Mouse (Mus musculus) C2C12 (cell line): Measurements from ENCODE around the gene Syn3. TPM values are rescaled to one million over a fixed set of nuclear protein-coding genes. Genes with fewer than 3 reads are reported as not detected.

Experiments
- H3K27me3 ChIP-seq: one replicate; pipeline ENCODE4 v1.6.1; 2011; ENCODE audit not compliant: control insufficient read depth, insufficient read depth, insufficient read length
- H3K36me3 ChIP-seq: one replicate; pipeline ENCODE4 v1.6.1; 2011; ENCODE audit not compliant: control insufficient read depth, insufficient read depth
- H3K4me3 ChIP-seq: one replicate; pipeline ENCODE4 v1.5.1; 2011; ENCODE audit warnings: mild to moderate bottlenecking, control low read depth; ENCODE audit not compliant: poor library complexity, insufficient read depth, severe bottlenecking
- H3K79me2 ChIP-seq: one replicate; pipeline ENCODE4 v1.6.1; 2011; ENCODE audit not compliant: control insufficient read depth, insufficient read depth
- H3K79me3 ChIP-seq: one replicate; pipeline ENCODE4 v1.6.1; 2011; ENCODE audit warnings: low read depth, control low read depth
- H3ac ChIP-seq: one replicate; pipeline ENCODE3; 2011; ENCODE audit warnings: low read depth; ENCODE audit not compliant: control insufficient read depth, insufficient read length
- CEBPB ChIP-seq: IDR thresholded peaks from one replicate; pipeline ENCODE4 v1.6.1; 2011; ENCODE audit warnings: low read depth, mild to moderate bottlenecking, control low read depth, moderate library complexity
- CTCF ChIP-seq: IDR thresholded peaks from one replicate; pipeline ENCODE4 v1.5.1; 2011; ENCODE audit not compliant: control insufficient read depth, insufficient read depth, insufficient read length
- FOSL1 ChIP-seq: IDR thresholded peaks from one replicate; pipeline ENCODE4 v1.8.0; 2011; ENCODE audit warnings: mild to moderate bottlenecking, low read length; ENCODE audit not compliant: poor library complexity, insufficient read depth, severe bottlenecking
- MAX ChIP-seq: IDR thresholded peaks from one replicate; pipeline ENCODE4 v1.6.1; 2011; ENCODE audit warnings: mild to moderate bottlenecking, control low read depth
- MYOD1 ChIP-seq: IDR thresholded peaks from one replicate; pipeline ENCODE4 v1.6.1; 2011; ENCODE audit warnings: low read depth; ENCODE audit not compliant: control insufficient read depth, insufficient read length
- MYOG ChIP-seq: IDR thresholded peaks from one replicate; pipeline ENCODE4 v1.6.1; 2011; ENCODE audit not compliant: control insufficient read depth, insufficient read length; ENCODE audit errors: extremely low read depth
- USF1 ChIP-seq: IDR thresholded peaks from one replicate; pipeline ENCODE4 v1.6.1; 2011; ENCODE audit warnings: low read depth, mild to moderate bottlenecking, control low read depth, moderate library complexity
- polyA plus RNA-seq: library from polyadenylated mRNA; unstranded; fragments of >200 nt; fragmentation: generic; extraction: Trizol; gene quantifications from one replicate; pipeline ENCODE4 v1.2.1, GENCODE M21; 2012; ENCODE audit warnings: missing spikeins

The Syn3 gene
- polyA plus RNA-seq, 1 experiment: 0.20 TPM

- Histone ChIP-seq H3K79me3 (peaks cover 58% of the 10 kb centered on the region), H3K79me2 (peaks cover 66% of the 10 kb centered on the region), H3K36me3 (peaks cover 30% of the 10 kb centered on the region), H3K27me3 (no peaks in the 10 kb centered on the region), H3K4me3 (peak overlapping the region; percentile 85), H3ac (peak overlapping the region; percentile 97)
- TF ChIP-seq FOSL1 (no peak), MYOD1 (no peak), MYOG (no peak), CTCF (no peak), USF1 (no peak)
Observed at GRCm38 (mm10) chr10:86301593-86302317, 196.9 kb downstream of the Syn3 start.

GRCm38 (mm10) chr10:86301117-86301490, 197.6 kb downstream of the Syn3 start:
- peaks cover 24% of the 10 kb centered on the region for H3K36me3 ChIP-seq

GRCm38 (mm10) chr10:86300293-86301116, 198.2 kb downstream of the Syn3 start, which contains the start of gene Timp3:
Timp3 (plus strand) TSS chr10:86300372.
- H3K79me2 ChIP-seq: peaks cover 53% of the 10 kb centered on the region
- no peak for TF ChIP-seq CTCF
- peak; percentile 42 for TF ChIP-seq MAX
- H3K4me3 ChIP-seq: peak within 1 kb of the TSS; percentile 85
- H3ac ChIP-seq: peak within 1 kb of the TSS; percentile 97
- peaks cover 18% of the 10 kb centered on the region for H3K36me3 ChIP-seq
- no peaks in the 10 kb centered on the region for H3K27me3 ChIP-seq
- H3K79me3 ChIP-seq: peaks cover 47% of the 10 kb centered on the region

More at GRCm38 (mm10) chr10:86301117-86301490, 197.6 kb downstream of the Syn3 start:
- Histone ChIP-seq H3ac (peak overlapping the region; percentile 97), H3K4me3 (peak overlapping the region; percentile 85), H3K79me3 (peaks cover 52% of the 10 kb centered on the region), H3K79me2 (peaks cover 59% of the 10 kb centered on the region), H3K27me3 (no peaks in the 10 kb centered on the region)
- no peak for TF ChIP-seq CEBPB
- no peak for TF ChIP-seq CTCF
- no peak for TF ChIP-seq MAX
- no peak for TF ChIP-seq FOSL1
- TF ChIP-seq USF1: no peak
- no peak for TF ChIP-seq MYOG
- no peak for TF ChIP-seq MYOD1

GRCm38 (mm10) chr10:86299795-86300194, 198.9 kb downstream of the Syn3 start:
- Histone ChIP-seq H3K79me3 (peaks cover 40% of the 10 kb centered on the region), H3K79me2 (peaks cover 46% of the 10 kb centered on the region), H3K36me3 (peaks cover 11% of the 10 kb centered on the region), H3K4me3 (peak overlapping the region; percentile 85), H3K27me3 (no peaks in the 10 kb centered on the region), H3ac (no peak overlapping the region)
- TF ChIP-seq MYOG (no peak), FOSL1 (no peak), MYOD1 (no peak), CEBPB (no peak), CTCF (no peak), MAX (no peak)

- Histone ChIP-seq H3K4me3 (no peak overlapping the region), H3K27me3 (no peaks in the 10 kb centered on the region), H3ac (no peak overlapping the region), H3K79me2 (peaks cover 31% of the 10 kb centered on the region), H3K36me3 (no peaks in the 10 kb centered on the region), H3K79me3 (peaks cover 27% of the 10 kb centered on the region)
- TF ChIP-seq USF1: no peak
- TF ChIP-seq MAX: no peak
- no peak for TF ChIP-seq MYOD1
- no peak for TF ChIP-seq MYOG
- no peak for TF ChIP-seq FOSL1
- TF ChIP-seq CTCF: no peak
- no peak for TF ChIP-seq CEBPB
Observed at GRCm38 (mm10) chr10:86298326-86298725, 200.4 kb downstream of the Syn3 start.

GRCm38 (mm10) chr10:86297307-86297706, 201.4 kb downstream of the Syn3 start:
- Histone ChIP-seq H3K79me3 (peaks cover 18% of the 10 kb centered on the region), H3K4me3 (no peak overlapping the region), H3K36me3 (no peaks in the 10 kb centered on the region), H3K79me2 (peaks cover 21% of the 10 kb centered on the region), H3ac (no peak overlapping the region), H3K27me3 (no peaks in the 10 kb centered on the region)
- TF ChIP-seq CTCF: no peak
- TF ChIP-seq MAX: no peak
- no peak for TF ChIP-seq CEBPB
- TF ChIP-seq MYOD1: no peak
- no peak for TF ChIP-seq USF1
- no peak for TF ChIP-seq FOSL1
- TF ChIP-seq MYOG: no peak
